Mouse (Mus musculus): ENCODE data around the gene Foxs1. TPM values are rescaled to one million over a fixed set of nuclear protein-coding genes. Genes with fewer than 3 reads are reported as not detected.

Gene Foxs1
- total RNA-seq, 1 experiment from 2014 or later = 2.1 TPM

DNA sequence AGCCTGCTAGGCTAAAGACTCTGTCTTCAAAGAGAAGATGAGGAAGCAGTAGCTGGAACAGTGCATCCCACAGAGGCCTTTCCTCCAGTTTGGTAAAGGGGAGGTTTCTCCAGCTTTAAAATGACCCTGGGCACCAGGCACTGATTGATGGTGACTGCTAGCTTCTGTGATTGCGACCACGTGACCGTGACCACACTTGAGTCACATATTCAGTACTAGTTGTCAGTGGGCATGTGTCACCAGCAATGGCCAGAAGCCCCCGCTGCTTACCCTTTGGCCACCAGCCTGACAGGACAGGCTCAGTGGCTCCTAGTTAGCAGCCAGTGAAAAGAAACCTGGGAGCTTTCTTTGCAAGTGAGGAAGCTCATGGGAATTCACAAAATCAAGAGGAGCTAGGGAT is 29.4 kb downstream of the Foxs1 start:
- DNase-seq = peak; percentile 73

DNA sequence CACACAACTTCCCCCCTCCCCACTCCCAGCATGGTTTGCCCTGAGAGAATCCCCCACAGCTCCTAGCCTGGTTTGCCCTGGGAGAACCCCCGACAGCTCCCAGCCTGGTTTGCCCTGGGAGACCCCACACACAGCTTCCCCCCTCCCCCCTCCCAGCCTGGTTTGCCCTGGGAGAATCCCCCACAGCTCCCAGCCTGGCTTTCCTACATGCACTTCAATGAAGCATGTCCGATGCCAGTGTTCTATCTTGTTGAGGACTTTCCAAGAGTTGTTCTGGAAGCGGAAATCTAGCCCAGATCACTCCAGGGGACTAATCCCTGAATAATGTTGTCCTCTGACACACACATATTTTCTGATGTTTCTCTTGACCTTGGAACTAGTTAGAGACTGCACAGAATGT is 30.4 kb downstream of the Foxs1 start:
- DNase-seq = no peak

DNA sequence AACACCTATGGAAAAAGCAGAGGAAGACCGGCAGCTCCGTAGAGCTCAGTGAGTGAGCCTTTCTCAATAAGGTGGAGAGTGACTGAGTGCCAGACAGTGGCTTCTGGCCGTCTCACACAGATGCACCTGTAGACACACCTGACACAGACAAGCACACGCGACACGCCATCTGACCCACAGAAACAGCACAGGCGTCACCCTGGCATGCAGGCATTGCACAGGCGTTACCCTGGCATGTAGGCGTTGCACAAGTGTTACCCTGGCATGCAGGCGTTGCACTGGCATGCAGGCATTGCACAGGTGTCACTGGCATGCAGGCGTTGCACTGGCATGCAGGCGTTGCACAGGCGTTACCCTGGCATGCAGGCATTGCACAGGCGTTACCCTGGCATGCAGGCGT is 31.7 kb downstream of the Foxs1 start:
- no peak for DNase-seq

DNA sequence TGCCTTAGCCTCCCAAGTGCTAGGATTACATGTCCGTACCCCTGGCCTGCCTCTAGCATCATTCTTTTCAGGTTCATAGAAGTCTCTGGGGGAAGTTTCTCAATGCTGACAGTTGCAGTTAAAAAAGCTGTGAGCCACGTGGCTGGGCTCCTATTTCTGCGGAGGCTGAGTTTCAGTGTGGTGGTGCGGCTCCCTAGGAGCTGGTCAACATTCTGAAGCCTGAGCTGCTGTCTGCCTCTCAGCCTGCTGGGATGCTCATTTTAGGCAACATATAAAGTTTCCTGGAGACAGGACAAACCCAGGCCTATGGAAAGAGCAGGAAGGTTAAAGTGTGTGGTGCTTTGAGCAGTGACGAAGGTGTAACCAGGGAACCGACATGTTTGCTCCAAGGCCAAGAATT is 34.0 kb downstream of the Foxs1 start:
- no peak for DNase-seq

DNA sequence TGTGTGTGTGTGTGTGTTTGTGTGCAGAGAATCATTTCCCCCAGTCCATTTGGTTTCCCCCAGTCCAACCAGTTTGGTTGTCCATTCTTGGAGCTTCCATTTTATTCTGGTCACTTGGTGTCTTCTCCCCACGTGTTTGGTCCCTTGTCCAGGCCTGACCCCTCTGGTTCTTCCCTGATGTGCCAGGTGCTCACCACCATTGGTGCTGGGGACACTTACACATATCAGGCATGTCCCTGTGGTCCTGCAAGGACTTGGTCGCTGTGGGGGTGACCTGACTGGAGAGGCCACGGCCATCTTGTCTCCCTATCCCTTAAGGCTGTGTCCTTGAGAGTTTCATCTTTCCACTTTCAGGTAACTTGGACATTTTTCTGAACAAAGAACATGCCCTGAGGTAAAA is 36.1 kb downstream of the Foxs1 start:
- no peak for DNase-seq

DNA sequence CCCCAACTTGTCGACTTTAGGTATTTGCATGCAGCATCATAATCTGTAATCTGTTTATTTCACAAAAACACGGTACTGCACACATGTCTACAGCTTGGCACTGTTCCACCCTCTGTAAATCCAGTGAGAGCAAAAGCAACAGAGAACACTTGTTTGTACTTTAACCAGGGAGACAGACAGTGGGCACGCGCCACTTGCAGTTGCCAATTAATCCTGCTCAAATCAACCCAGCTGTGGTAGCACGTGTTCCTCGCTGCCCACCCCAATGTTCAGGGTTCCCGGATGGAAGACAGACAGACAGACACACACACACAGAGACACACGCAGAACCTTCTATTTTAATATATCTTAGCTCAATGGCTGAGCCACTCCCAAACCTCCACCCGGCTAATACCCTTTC is 37.2 kb downstream of the Foxs1 start:
- no peak for DNase-seq

DNA sequence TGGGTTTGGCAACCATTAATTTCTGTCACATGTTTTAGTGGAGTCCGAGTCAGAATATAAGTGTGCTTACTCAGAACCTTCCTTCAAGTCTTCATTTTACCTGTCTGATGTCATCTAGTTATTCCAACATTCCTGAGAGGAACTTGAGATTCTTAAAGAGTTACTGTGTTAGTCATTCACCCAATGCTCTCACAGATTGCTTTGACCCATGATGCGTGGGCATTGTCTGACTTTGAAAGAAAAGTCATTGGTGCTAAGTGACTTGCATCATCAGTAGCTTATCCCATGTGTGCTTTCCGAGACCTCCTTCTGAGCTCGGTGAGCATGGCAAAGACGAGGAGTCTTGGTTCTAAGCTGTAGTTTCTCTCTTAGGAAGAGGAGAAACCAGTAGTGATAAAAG is 44.2 kb downstream of the Foxs1 start:
- no peak for DNase-seq

DNA sequence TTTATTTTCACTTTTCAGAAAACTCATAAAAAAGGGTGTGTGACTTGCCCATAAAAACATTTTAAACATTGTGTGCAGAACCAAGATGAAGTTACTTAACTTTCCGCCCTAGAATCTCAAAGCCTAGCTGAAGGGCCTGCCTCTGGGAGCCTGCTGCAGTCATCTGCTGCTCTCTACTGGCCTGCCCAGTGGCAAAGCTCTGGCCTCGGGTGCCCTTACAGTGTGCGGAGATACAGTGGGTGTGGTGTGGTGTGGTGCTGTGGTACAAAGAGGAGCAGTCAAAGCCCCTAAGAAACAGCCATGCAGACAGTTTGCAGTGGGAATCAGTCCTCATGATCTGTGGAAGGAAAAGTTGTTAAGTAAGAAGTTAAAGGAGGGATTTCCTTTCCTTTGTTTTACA is 45.8 kb downstream of the Foxs1 start:
- DNase-seq = no peak

DNA sequence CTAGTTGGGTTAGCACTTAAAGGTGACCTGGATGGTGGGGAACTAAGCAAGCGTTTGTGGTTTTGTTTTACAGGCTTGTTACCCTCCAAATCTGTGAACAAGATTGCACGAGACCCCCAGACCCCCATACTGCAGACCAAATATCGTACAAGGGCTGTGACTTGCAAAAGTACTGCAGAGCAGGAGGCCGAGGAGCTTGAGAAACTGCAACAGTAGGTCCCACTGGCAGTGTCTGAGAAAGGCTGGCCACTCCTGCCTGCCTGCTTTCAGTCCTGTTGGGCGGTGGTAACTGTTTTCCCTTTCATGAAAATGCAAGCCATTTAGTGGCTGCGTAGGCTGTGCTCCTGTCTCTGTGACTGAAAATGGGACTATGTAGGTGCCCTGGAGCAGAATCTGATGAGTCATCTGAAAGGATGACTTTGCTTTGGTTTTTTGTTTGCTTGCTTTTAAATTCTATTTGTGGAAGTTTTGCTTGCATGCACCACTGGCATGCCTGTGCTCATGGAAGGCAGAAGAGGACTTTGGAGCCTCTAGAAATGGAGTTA is 48.8 kb downstream of the Foxs1 start:
- DNase-seq = no peak

Other genes starting within 250 kb of the Foxs1 start
- 34.2 and 37.9 TPM in 2 replicates for gene Mcts2, start 246.2 kb downstream of the Foxs1 start, total RNA-seq (2021)
- 73.3 and 81.1 TPM in 2 replicates for gene Id1, start 197.0 kb downstream of the Foxs1 start, total RNA-seq (2021)
- 4.2 and 4.3 TPM in 2 replicates for gene Cox4i2, start 179.0 kb downstream of the Foxs1 start, total RNA-seq (2021)
- gene Bcl2l1, start 101.5 kb downstream of the Foxs1 start, total RNA-seq (2021) = 48.9 and 61.8 TPM in 2 replicates
- 9.6 and 13.5 TPM in 2 replicates for gene Tpx2, start 85.2 kb downstream of the Foxs1 start, total RNA-seq (2021)
- gene Mylk2, start 21.9 kb downstream of the Foxs1 start, total RNA-seq (2021) = not detected in 2 replicates
- 1.0 and 4.9 TPM in 2 replicates for gene Dusp15, start 18.5 kb upstream of the Foxs1 start, total RNA-seq (2021)
- not detected in 2 replicates for gene Ttll9, start 29.3 kb upstream of the Foxs1 start, total RNA-seq (2021)
- 163 and 187 TPM in 2 replicates for gene Pdrg1, start 82.2 kb upstream of the Foxs1 start, total RNA-seq (2021)
- gene Xkr7, start 98.6 kb upstream of the Foxs1 start, total RNA-seq (2021) = 0.57 and 1.4 TPM in 2 replicates
- gene Ccm2l, start 132.7 kb upstream of the Foxs1 start, total RNA-seq (2021) = 13.6 and 16.0 TPM in 2 replicates
- gene Hck, start 175.3 kb upstream of the Foxs1 start, total RNA-seq (2021) = 1.7 and 1.9 TPM in 2 replicates
- 112 and 119 TPM in 2 replicates for gene Tm9sf4, start 228.1 kb upstream of the Foxs1 start, total RNA-seq (2021)

Measured in adrenal gland, postnatal 25 days (tissue).